Mouse (Mus musculus) hindbrain, embryonic 10.5 days (tissue): ENCODE measurements around the gene Cmtm3. TPM values are rescaled to one million over a fixed set of nuclear protein-coding genes. Genes with fewer than 3 reads are reported as not detected.

Source experiments
- DNase-seq: peaks from one replicate; pipeline ENCODE4 v3.0.0-alpha.2; 2017; ENCODE audit warnings: low spot score
- H3K27ac ChIP-seq: fragments of 300-500 bp; sonication (generic); 2 replicates; pipeline ENCODE4 v1.5.1; 2016; ENCODE audit warnings: mild to moderate bottlenecking, moderate library complexity
- H3K27me3 ChIP-seq: fragments of 300-500 bp; sonication (generic); 2 replicates; pipeline ENCODE4 v1.6.1; 2016; ENCODE audit warnings: mild to moderate bottlenecking; ENCODE audit not compliant: poor library complexity, insufficient read depth, severe bottlenecking
- H3K36me3 ChIP-seq: fragments of 300-500 bp; sonication (generic); 2 replicates; pipeline ENCODE4 v1.6.1; 2016; ENCODE audit warnings: mild to moderate bottlenecking, moderate library complexity
- H3K4me1 ChIP-seq: fragments of 300-500 bp; sonication (generic); replicated peaks from 2 replicates; pipeline ENCODE4 v1.6.1; 2016; ENCODE audit warnings: mild to moderate bottlenecking
- H3K4me3 ChIP-seq: fragments of 300-500 bp; sonication (generic); 2 replicates; pipeline ENCODE4 v1.5.1; 2016; ENCODE audit warnings: mild to moderate bottlenecking, moderate library complexity
- H3K9me3 ChIP-seq: fragments of 300-500 bp; sonication (generic); 2 replicates; pipeline ENCODE4 v1.6.1; 2016; ENCODE audit warnings: mild to moderate bottlenecking, moderate library complexity
- WGBS: fragments of 180-500 bp; shearing (Covaris S2); methylation state at CpG from one replicate; pipeline ENCODE4 v1.1.7; 2016; 5-methylcytosine and 5-hydroxymethylcytosine counted together
- polyA plus RNA-seq: library from polyadenylated mRNA; unstranded; fragments of >200 nt; fragmentation: Nextera tagmentation; extraction: Ambion mirVana; gene quantifications from 2 replicates; pipeline ENCODE4 v1.2.1, GENCODE M21; 2016

Gene Cmtm3
- polyA plus RNA-seq, 1 experiment from 2014 or later: 83.1 TPM

GRCm38 (mm10) chr8:104332665-104333631 is 6.3 kb upstream of the Cmtm3 start:
- H3K4me1 ChIP-seq: no peaks in the 10 kb centered on the region
- no peak overlapping the region for H3K27ac ChIP-seq
- WGBS: 78% methylated on average over 5 of the region's 5 CpGs
- H3K27me3 ChIP-seq: no peaks in the 10 kb centered on the region
- H3K4me3 ChIP-seq: no peak overlapping the region
- H3K9me3 ChIP-seq: no peaks in the 10 kb centered on the region
- DNase-seq: no peak
- H3K36me3 ChIP-seq: no peaks in the 10 kb centered on the region

GRCm38 (mm10) chr8:104333786-104334185 is 5.4 kb upstream of the Cmtm3 start:
- H3K4me1 ChIP-seq: no peaks in the 10 kb centered on the region
- H3K27me3 ChIP-seq: no peaks in the 10 kb centered on the region
- H3K9me3 ChIP-seq: no peaks in the 10 kb centered on the region
- 80% methylated on average over 5 of the region's 5 CpGs for WGBS
- no peak for DNase-seq
- H3K4me3 ChIP-seq: no peak overlapping the region
- H3K27ac ChIP-seq: no peak overlapping the region
- no peaks in the 10 kb centered on the region for H3K36me3 ChIP-seq

- no peak for DNase-seq
- Histone ChIP-seq H3K9me3 (no peaks in the 10 kb centered on the region), H3K4me3 (no peak overlapping the region), H3K27me3 (no peaks in the 10 kb centered on the region), H3K4me1 (peaks cover 2% of the 10 kb centered on the region; the same call in 1 of the 2 replicates), H3K27ac (no peak overlapping the region), H3K36me3 (no peaks in the 10 kb centered on the region)
- 74% methylated on average over 1 of the region's 1 CpGs for WGBS
These were observed 5.0 kb upstream of the Cmtm3 start for GRCm38 (mm10) chr8:104334196-104334595.

GRCm38 (mm10) chr8:104336806-104337205 is 2.4 kb upstream of the Cmtm3 start:
- no peak overlapping the region for H3K27ac ChIP-seq
- H3K9me3 ChIP-seq: no peaks in the 10 kb centered on the region
- peaks cover 23% of the 10 kb centered on the region for H3K4me1 ChIP-seq
- H3K36me3 ChIP-seq: no peaks in the 10 kb centered on the region
- H3K27me3 ChIP-seq: no peaks in the 10 kb centered on the region
- 84% methylated on average over 1 of the region's 1 CpGs for WGBS
- no peak overlapping the region for H3K4me3 ChIP-seq
- DNase-seq: no peak

- DNase-seq: no peak
- peaks cover 25% of the 10 kb centered on the region for H3K4me1 ChIP-seq
- H3K27me3 ChIP-seq: no peaks in the 10 kb centered on the region
- peaks cover 2% of the 10 kb centered on the region; the same call in 1 of the 2 replicates for H3K36me3 ChIP-seq
- WGBS: 45% methylated on average over 3 of the region's 3 CpGs
- no peaks in the 10 kb centered on the region for H3K9me3 ChIP-seq
- H3K4me3 ChIP-seq: no peak overlapping the region
- H3K27ac ChIP-seq: no peak overlapping the region
These were observed 1.3 kb upstream of the Cmtm3 start for GRCm38 (mm10) chr8:104337890-104338289.

- WGBS: 3% methylated on average over 6 of the region's 6 CpGs
- Histone ChIP-seq H3K9me3 (no peaks in the 10 kb centered on the region), H3K36me3 (peaks cover 10% of the 10 kb centered on the region; the same call in 1 of the 2 replicates), H3K4me1 (peaks cover 33% of the 10 kb centered on the region), H3K27me3 (no peaks in the 10 kb centered on the region), H3K4me3 (peak overlapping the region; percentile 70), H3K27ac (peak overlapping the region; percentile 93)
- DNase-seq: no peak
These were observed 698 bp downstream of the Cmtm3 start for GRCm38 (mm10) chr8:104339983-104340232.

- DNase-seq: peak; percentile 87
- WGBS: under 1% methylated on average over 54 of the region's 54 CpGs
- peaks cover 33% of the 10 kb centered on the region for H3K4me1 ChIP-seq
- H3K4me3 ChIP-seq: peak overlapping the region; percentile 70
- H3K9me3 ChIP-seq: no peaks in the 10 kb centered on the region
- peaks cover 15% of the 10 kb centered on the region for H3K36me3 ChIP-seq
- H3K27ac ChIP-seq: peak overlapping the region; percentile 93
- H3K27me3 ChIP-seq: no peaks in the 10 kb centered on the region
These were observed 1.3 kb downstream of the Cmtm3 start for GRCm38 (mm10) chr8:104340233-104341105.

GRCm38 (mm10) chr8:104341106-104341561 is 1.9 kb downstream of the Cmtm3 start:
- H3K9me3 ChIP-seq: no peaks in the 10 kb centered on the region
- H3K27ac ChIP-seq: peak overlapping the region; percentile 93
- peak; percentile 78 for DNase-seq
- under 1% methylated on average over 24 of the region's 24 CpGs for WGBS
- H3K4me1 ChIP-seq: peaks cover 33% of the 10 kb centered on the region
- H3K27me3 ChIP-seq: no peaks in the 10 kb centered on the region
- peaks cover 18% of the 10 kb centered on the region for H3K36me3 ChIP-seq
- H3K4me3 ChIP-seq: peak overlapping the region; percentile 70

GRCm38 (mm10) chr8:104341678-104342077 is 2.5 kb downstream of the Cmtm3 start:
- no peak for DNase-seq
- 47% methylated on average over 6 of the region's 6 CpGs for WGBS
- H3K27ac ChIP-seq: peak overlapping the region; percentile 93
- H3K27me3 ChIP-seq: no peaks in the 10 kb centered on the region
- H3K36me3 ChIP-seq: peaks cover 23% of the 10 kb centered on the region
- H3K4me3 ChIP-seq: peak overlapping the region; percentile 70
- peaks cover 36% of the 10 kb centered on the region for H3K4me1 ChIP-seq
- no peaks in the 10 kb centered on the region for H3K9me3 ChIP-seq

GRCm38 (mm10) chr8:104342426-104342825 is 3.2 kb downstream of the Cmtm3 start:
- Histone ChIP-seq H3K27me3 (no peaks in the 10 kb centered on the region), H3K4me1 (peaks cover 41% of the 10 kb centered on the region), H3K36me3 (peaks cover 31% of the 10 kb centered on the region), H3K9me3 (no peaks in the 10 kb centered on the region), H3K27ac (no peak overlapping the region), H3K4me3 (no peak overlapping the region)
- 82% methylated on average over 5 of the region's 5 CpGs for WGBS
- no peak for DNase-seq

- Histone ChIP-seq H3K27ac (no peak overlapping the region), H3K9me3 (no peaks in the 10 kb centered on the region), H3K4me3 (no peak overlapping the region), H3K27me3 (no peaks in the 10 kb centered on the region), H3K4me1 (peaks cover 41% of the 10 kb centered on the region), H3K36me3 (peaks cover 39% of the 10 kb centered on the region)
- WGBS: 18% methylated on average over 7 of the region's 7 CpGs
- DNase-seq: peak; percentile 87
These were observed 4.7 kb downstream of the Cmtm3 start for GRCm38 (mm10) chr8:104343957-104344356.

- Histone ChIP-seq H3K4me1 (peaks cover 34% of the 10 kb centered on the region), H3K27me3 (no peaks in the 10 kb centered on the region), H3K36me3 (peaks cover 39% of the 10 kb centered on the region), H3K9me3 (no peaks in the 10 kb centered on the region), H3K4me3 (no peak overlapping the region), H3K27ac (no peak overlapping the region)
- DNase-seq: no peak
- WGBS: 89% methylated on average over 5 of the region's 5 CpGs
These were observed 5.4 kb downstream of the Cmtm3 start for GRCm38 (mm10) chr8:104344622-104345021.

GRCm38 (mm10) chr8:104346706-104347105 is 7.5 kb downstream of the Cmtm3 start:
- Histone ChIP-seq H3K36me3 (peaks cover 43% of the 10 kb centered on the region), H3K27ac (peak overlapping the region; percentile 12; the same call in 1 of the 2 replicates), H3K4me3 (no peak overlapping the region), H3K9me3 (no peaks in the 10 kb centered on the region), H3K27me3 (no peaks in the 10 kb centered on the region), H3K4me1 (peaks cover 18% of the 10 kb centered on the region)
- WGBS: 58% methylated on average over 12 of the region's 12 CpGs
- no peak for DNase-seq
